Mouse (Mus musculus): ENCODE measurements at regions not wholly inside any gene's neighbourhood (a gene's known extent, or its start where the extent isn't known, plus 50 kb on each side); places are given as distances from the start of the nearest gene placed in this dataset.

DNA sequence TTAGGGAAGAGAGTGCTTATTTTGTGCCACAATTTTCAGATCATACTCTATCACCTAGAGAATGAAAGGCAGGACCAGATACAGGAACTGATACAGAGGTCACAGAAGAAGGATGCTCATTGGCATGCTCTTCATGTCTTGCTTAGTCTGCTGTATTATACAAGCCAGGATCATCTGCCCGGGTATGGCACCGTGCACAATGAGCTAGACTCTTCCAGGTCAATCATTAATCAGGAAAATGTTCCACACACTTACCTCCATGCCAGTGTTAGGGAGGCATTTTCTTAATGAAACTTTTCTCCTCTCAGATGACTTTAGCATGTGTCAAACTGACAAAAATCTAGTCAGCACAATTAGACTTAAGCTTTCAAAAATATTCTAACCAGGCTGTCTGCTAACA, 502.7 kb upstream of the Adamts5 start:
- Histone ChIP-seq H3K27ac (no peak overlapping the region), H3K4me2 (no peak overlapping the region), H3K36me3 (no peaks in the 10 kb centered on the region), H3K9me3 (no peaks in the 10 kb centered on the region), H3K4me3 (replicated peaks) (no peak overlapping the region), H3K9ac (replicated peaks) (no peak overlapping the region), H3K27me3 (no peaks in the 10 kb centered on the region), H3K4me1 (replicated peaks) (no peaks in the 10 kb centered on the region)
- no peak for ATAC-seq (ENCODE audit: insufficient number of reproducible peaks, insufficient read depth, low FRiP score, low TSS enrichment, low read depth)
- WGBS, result 91% methylated on average over 2 of the region's 2 CpGs

DNA sequence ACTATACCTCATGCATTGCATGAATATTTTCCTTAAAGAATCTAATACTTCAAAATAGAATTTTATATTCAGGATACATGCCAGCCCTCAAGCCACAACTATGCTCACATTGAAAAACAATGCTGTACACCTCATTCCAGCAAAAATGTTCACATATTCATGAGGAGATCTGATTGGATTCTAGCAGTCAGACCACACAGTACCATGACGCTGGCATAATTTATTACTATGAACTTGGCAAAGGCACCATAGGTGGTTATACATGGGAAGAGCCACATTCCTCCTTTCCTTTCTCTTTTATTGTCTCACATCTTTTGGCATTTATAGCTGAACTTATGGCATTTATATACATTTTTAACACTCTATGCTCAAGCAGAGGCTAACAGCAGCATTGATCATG, 499.8 kb upstream of the Adamts5 start:
- WGBS, result 90% methylated on average over 1 of the region's 1 CpGs
- Histone ChIP-seq H3K4me2 (no peak overlapping the region), H3K4me3 (replicated peaks) (no peak overlapping the region), H3K4me1 (replicated peaks) (no peaks in the 10 kb centered on the region), H3K36me3 (no peaks in the 10 kb centered on the region), H3K27me3 (no peaks in the 10 kb centered on the region), H3K27ac (no peak overlapping the region), H3K9me3 (no peaks in the 10 kb centered on the region), H3K9ac (replicated peaks) (no peak overlapping the region)
- ATAC-seq (ENCODE audit: insufficient number of reproducible peaks, insufficient read depth, low FRiP score, low TSS enrichment, low read depth), result no peak

- Histone ChIP-seq H3K9ac (replicated peaks) (no peak overlapping the region), H3K27ac (no peak overlapping the region), H3K27me3 (no peaks in the 10 kb centered on the region), H3K4me1 (replicated peaks) (no peaks in the 10 kb centered on the region), H3K4me3 (replicated peaks) (no peak overlapping the region), H3K9me3 (no peaks in the 10 kb centered on the region), H3K36me3 (no peaks in the 10 kb centered on the region), H3K4me2 (no peak overlapping the region)
- no peak for ATAC-seq (ENCODE audit: insufficient number of reproducible peaks, insufficient read depth, low FRiP score, low TSS enrichment, low read depth)
- WGBS, result 91% methylated on average over 1 of the region's 1 CpGs
Measured at GRCm38 (mm10) chr16:86399288-86399687, 497.7 kb upstream of the Adamts5 start.

- 85% methylated on average over 2 of the region's 2 CpGs for WGBS
- ATAC-seq (ENCODE audit: insufficient number of reproducible peaks, insufficient read depth, low FRiP score, low TSS enrichment, low read depth), result no peak
Measured at GRCm38 (mm10) chr16:86397521-86397920, 495.9 kb upstream of the Adamts5 start.

DNA sequence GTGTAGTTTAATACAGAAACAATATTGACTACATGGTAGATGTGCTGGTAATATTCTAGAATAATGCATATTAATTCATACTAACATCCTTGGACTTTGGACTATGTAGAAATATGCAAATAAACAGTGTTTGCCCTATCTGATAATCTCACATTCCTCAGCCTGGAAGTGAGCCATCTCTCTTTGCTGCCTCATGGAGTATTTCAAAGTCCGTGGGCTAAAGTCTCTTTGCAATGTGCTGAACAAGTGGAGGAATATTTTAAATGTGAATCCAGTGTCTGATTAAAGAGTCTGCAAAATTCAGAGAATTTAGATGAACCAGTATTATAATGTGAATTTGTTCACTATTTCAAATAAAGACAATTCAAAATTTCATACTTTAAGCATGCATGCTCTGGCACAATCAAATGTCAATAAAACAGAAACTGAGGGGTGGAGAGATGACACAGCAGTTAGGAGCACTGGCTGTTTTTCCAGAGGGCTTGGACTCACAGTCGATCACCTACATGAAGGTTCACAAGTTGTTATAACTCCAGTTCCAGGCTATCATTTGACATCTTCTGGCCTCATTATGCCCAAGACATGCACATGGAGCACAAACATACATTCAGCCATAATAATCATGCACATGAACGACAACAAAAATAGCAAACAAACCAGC, 487.6 kb upstream of the Adamts5 start:
- no peak overlapping the region for H3K4me3 ChIP-seq (replicated peaks)
- no peak overlapping the region for H3K9ac ChIP-seq (replicated peaks)
- H3K4me2 ChIP-seq, result no peak overlapping the region
- no peaks in the 10 kb centered on the region for H3K36me3 ChIP-seq
- H3K9me3 ChIP-seq, result no peaks in the 10 kb centered on the region
- ATAC-seq (ENCODE audit: insufficient number of reproducible peaks, insufficient read depth, low FRiP score, low TSS enrichment, low read depth), result no peak
- H3K4me1 ChIP-seq (replicated peaks), result no peaks in the 10 kb centered on the region
- no peak overlapping the region for H3K27ac ChIP-seq
- no peaks in the 10 kb centered on the region for H3K27me3 ChIP-seq
- WGBS, result 81% methylated on average over 3 of the region's 3 CpGs

More at GRCm38 (mm10) chr16:86397521-86397920, 495.9 kb upstream of the Adamts5 start:
- Histone ChIP-seq H3K36me3 (no peaks in the 10 kb centered on the region), H3K9ac (replicated peaks) (no peak overlapping the region), H3K27me3 (no peaks in the 10 kb centered on the region), H3K9me3 (no peaks in the 10 kb centered on the region), H3K4me1 (replicated peaks) (no peaks in the 10 kb centered on the region), H3K27ac (no peak overlapping the region), H3K4me2 (no peak overlapping the region), H3K4me3 (replicated peaks) (no peak overlapping the region)

DNA sequence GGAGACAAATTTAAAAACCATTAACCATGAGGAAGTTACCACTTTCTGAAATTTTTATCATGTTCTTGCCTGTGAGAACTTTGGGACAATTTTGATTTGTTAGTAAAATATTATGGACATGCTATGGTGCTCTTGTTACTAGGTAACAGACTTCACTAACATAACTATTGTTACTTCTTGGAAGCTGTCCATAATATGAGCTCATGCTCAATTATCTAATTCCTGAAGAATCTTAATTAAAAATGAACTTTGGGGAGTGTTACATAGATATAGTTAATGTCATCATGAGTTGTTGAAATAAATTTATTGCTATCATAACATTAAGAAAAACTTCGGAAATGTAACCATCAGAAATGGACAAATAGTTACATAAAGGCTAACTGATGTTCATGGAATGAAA, 486.5 kb upstream of the Adamts5 start:
- WGBS, result 87% methylated on average over 1 of the region's 1 CpGs
- Histone ChIP-seq H3K9ac (replicated peaks) (no peak overlapping the region), H3K36me3 (no peaks in the 10 kb centered on the region), H3K4me3 (replicated peaks) (no peak overlapping the region), H3K4me1 (replicated peaks) (no peaks in the 10 kb centered on the region), H3K27ac (no peak overlapping the region), H3K27me3 (no peaks in the 10 kb centered on the region), H3K9me3 (no peaks in the 10 kb centered on the region), H3K4me2 (no peak overlapping the region)
- no peak for ATAC-seq (ENCODE audit: insufficient number of reproducible peaks, insufficient read depth, low FRiP score, low TSS enrichment, low read depth)

DNA sequence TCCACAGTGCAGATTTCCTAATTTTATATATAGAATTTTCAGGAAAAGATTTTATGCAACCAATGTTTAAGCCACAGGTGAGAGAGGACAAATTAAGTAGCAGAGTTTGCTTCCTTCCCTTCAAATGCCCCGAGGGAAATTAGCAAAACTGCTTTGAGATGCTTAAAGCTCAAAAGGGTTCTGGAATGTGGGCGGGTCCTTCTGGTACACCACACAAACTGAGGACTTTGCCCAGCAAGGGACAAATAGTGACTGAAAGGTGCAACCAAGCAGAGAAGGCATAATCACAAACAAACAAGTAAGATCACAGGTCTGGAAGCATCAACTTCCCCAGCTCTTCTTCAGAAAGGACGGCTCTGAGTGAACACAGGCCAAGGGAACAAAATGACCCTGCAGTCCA, 476.4 kb upstream of the Adamts5 start:
- WGBS, result 47% methylated on average over 3 of the region's 3 CpGs
- no peaks in the 10 kb centered on the region for H3K27me3 ChIP-seq
- H3K9me3 ChIP-seq, result no peaks in the 10 kb centered on the region

GRCm38 (mm10) chr16:86371652-86372051, 470.0 kb upstream of the Adamts5 start:
- Histone ChIP-seq H3K4me2 (no peak overlapping the region), H3K4me1 (replicated peaks) (no peaks in the 10 kb centered on the region), H3K27me3 (no peaks in the 10 kb centered on the region), H3K4me3 (replicated peaks) (no peak overlapping the region), H3K9me3 (no peaks in the 10 kb centered on the region), H3K27ac (no peak overlapping the region), H3K9ac (replicated peaks) (no peak overlapping the region), H3K36me3 (no peaks in the 10 kb centered on the region)
- 88% methylated on average over 4 of the region's 4 CpGs for WGBS
- no peak for ATAC-seq (ENCODE audit: insufficient number of reproducible peaks, insufficient read depth, low FRiP score, low TSS enrichment, low read depth)

More for the DNA sequence above, 476.4 kb upstream of the Adamts5 start:
- ATAC-seq (ENCODE audit: insufficient number of reproducible peaks, insufficient read depth, low FRiP score, low TSS enrichment, low read depth), result no peak
- no peaks in the 10 kb centered on the region for H3K36me3 ChIP-seq
- no peak overlapping the region for H3K4me2 ChIP-seq
- no peaks in the 10 kb centered on the region for H3K4me1 ChIP-seq (replicated peaks)
- no peak overlapping the region for H3K27ac ChIP-seq
- no peak overlapping the region for H3K9ac ChIP-seq (replicated peaks)
- no peak overlapping the region for H3K4me3 ChIP-seq (replicated peaks)

- Histone ChIP-seq H3K4me3 (replicated peaks) (no peak overlapping the region), H3K4me2 (no peak overlapping the region), H3K36me3 (no peaks in the 10 kb centered on the region), H3K4me1 (replicated peaks) (no peaks in the 10 kb centered on the region), H3K27ac (no peak overlapping the region), H3K27me3 (no peaks in the 10 kb centered on the region), H3K9me3 (no peaks in the 10 kb centered on the region), H3K9ac (replicated peaks) (no peak overlapping the region)
- ATAC-seq (ENCODE audit: insufficient number of reproducible peaks, insufficient read depth, low FRiP score, low TSS enrichment, low read depth), result no peak
- 53% methylated on average over 5 of the region's 5 CpGs for WGBS
Measured at GRCm38 (mm10) chr16:86368449-86368848, 466.8 kb upstream of the Adamts5 start.

DNA sequence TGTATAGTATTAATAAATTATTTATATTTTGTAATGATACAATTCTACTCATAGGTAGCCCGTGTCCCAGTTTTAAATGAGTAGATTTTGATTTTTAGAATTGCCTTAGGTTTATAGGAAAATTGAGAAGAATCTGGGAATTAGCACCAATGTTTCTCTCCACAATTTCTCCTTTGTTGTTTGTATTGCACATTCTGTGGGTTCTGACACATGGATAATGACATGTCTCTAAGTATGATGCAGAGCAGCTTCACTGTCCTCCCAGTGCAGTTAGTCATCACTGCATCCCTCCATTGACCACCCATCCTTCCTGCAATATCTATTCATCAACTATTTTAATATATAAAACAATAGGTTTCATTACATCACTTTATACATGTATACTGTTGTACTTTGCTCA, 464.6 kb upstream of the Adamts5 start:
- no peaks in the 10 kb centered on the region for H3K9me3 ChIP-seq
- no peak for ATAC-seq (ENCODE audit: insufficient number of reproducible peaks, insufficient read depth, low FRiP score, low TSS enrichment, low read depth)
- H3K9ac ChIP-seq (replicated peaks), result no peak overlapping the region
- no peak overlapping the region for H3K4me2 ChIP-seq
- H3K4me3 ChIP-seq (replicated peaks), result no peak overlapping the region
- 93% methylated on average over 1 of the region's 1 CpGs for WGBS
- no peaks in the 10 kb centered on the region for H3K27me3 ChIP-seq
- no peaks in the 10 kb centered on the region for H3K36me3 ChIP-seq
- H3K27ac ChIP-seq, result no peak overlapping the region
- no peaks in the 10 kb centered on the region for H3K4me1 ChIP-seq (replicated peaks)

DNA sequence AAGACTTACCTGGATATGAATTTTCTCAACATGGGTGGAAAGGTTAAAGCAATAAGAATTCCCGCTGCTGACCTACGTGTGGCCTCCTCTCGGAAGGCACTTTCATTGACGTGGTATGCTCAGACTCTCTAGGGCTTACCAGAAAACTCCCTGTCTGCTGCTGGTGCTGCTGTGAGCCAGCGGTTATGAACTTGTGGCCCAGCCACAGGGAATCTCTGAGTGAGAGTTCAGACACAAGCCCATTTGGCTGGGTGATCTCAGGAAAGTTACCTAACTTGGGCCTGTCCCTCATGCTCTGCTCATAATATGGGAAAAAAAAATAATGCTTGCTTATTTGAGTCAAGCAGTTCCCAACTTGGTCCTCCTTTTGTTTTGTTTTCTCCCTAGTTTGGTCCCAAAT, 459.5 kb upstream of the Adamts5 start:
- H3K27ac ChIP-seq, result no peak overlapping the region
- no peaks in the 10 kb centered on the region for H3K9me3 ChIP-seq
- H3K4me1 ChIP-seq (replicated peaks), result no peaks in the 10 kb centered on the region
- no peak overlapping the region for H3K4me2 ChIP-seq
- no peak overlapping the region for H3K9ac ChIP-seq (replicated peaks)
- H3K4me3 ChIP-seq (replicated peaks), result no peak overlapping the region
- WGBS, result 85% methylated on average over 5 of the region's 5 CpGs
- ATAC-seq (ENCODE audit: insufficient number of reproducible peaks, insufficient read depth, low FRiP score, low TSS enrichment, low read depth), result no peak
- H3K36me3 ChIP-seq, result no peaks in the 10 kb centered on the region
- no peaks in the 10 kb centered on the region for H3K27me3 ChIP-seq

- Histone ChIP-seq H3K36me3 (no peaks in the 10 kb centered on the region), H3K4me2 (no peak overlapping the region), H3K4me1 (replicated peaks) (no peaks in the 10 kb centered on the region), H3K9ac (replicated peaks) (no peak overlapping the region), H3K27me3 (no peaks in the 10 kb centered on the region), H3K4me3 (replicated peaks) (no peak overlapping the region), H3K27ac (no peak overlapping the region), H3K9me3 (no peaks in the 10 kb centered on the region)
- no peak for ATAC-seq (ENCODE audit: insufficient number of reproducible peaks, insufficient read depth, low FRiP score, low TSS enrichment, low read depth)
- WGBS, result 73% methylated on average over 2 of the region's 2 CpGs
Measured at GRCm38 (mm10) chr16:86355036-86355435, 453.4 kb upstream of the Adamts5 start.
